Mouse (Mus musculus) midbrain, embryonic 14.5 days (tissue): ENCODE results near the gene Cnot2. TPM values are rescaled to one million over a fixed set of nuclear protein-coding genes. Genes with fewer than 3 reads are reported as not detected.
"Not testable (repeated sequence)": the region's sequence is repeated elsewhere in the genome, so short reads cannot be mapped to it uniquely, and the experiment has no call there.

Experiments used
- ATAC-seq: fragments of 200-750 bp; cut with Nextera tagmentation; 2 replicates; pipeline ENCODE4 v1.8.0; 2017; ENCODE audit warnings: moderate number of reproducible peaks, moderate library complexity; ENCODE audit not compliant: low FRiP score, low TSS enrichment
- DNase-seq: peaks from one replicate; pipeline ENCODE4 v3.0.0-alpha.2; 2015
- H3K27ac ChIP-seq: fragments of 300-500 bp; sonication (generic); replicated peaks from 2 replicates; pipeline ENCODE4 v1.5.1; 2014; ENCODE audit warnings: mild to moderate bottlenecking, low read depth, low read length, moderate library complexity
- H3K27me3 ChIP-seq: fragments of 300-500 bp; sonication (generic); 2 replicates; pipeline ENCODE4 v1.6.1; 2014; ENCODE audit warnings: low read length, control low read depth, mixed read lengths; ENCODE audit not compliant: control insufficient read depth, insufficient read depth
- H3K36me3 ChIP-seq: fragments of 300-500 bp; sonication (generic); 2 replicates; pipeline ENCODE4 v1.6.1; 2014; ENCODE audit warnings: low read length, control low read depth; ENCODE audit not compliant: control insufficient read depth, insufficient read depth
- H3K4me1 ChIP-seq: fragments of 300-500 bp; sonication (generic); 2 replicates; pipeline ENCODE4 v1.6.1; 2014; ENCODE audit warnings: mild to moderate bottlenecking, antibody characterized with exemption, low read length, control low read depth; ENCODE audit not compliant: control insufficient read depth, insufficient read depth
- H3K4me2 ChIP-seq: fragments of 300-500 bp; sonication (generic); 2 replicates; pipeline ENCODE4 v1.6.1; 2014; ENCODE audit warnings: mild to moderate bottlenecking, low read length, moderate library complexity
- H3K4me3 ChIP-seq: fragments of 300-500 bp; sonication (generic); replicated peaks from 2 replicates; pipeline ENCODE4 v1.5.1; 2014; ENCODE audit warnings: low read depth, low read length
- H3K9ac ChIP-seq: fragments of 300-500 bp; sonication (generic); replicated peaks from 2 replicates; pipeline ENCODE4 v1.6.1; 2014; ENCODE audit warnings: mild to moderate bottlenecking, low read length, moderate library complexity
- H3K9me3 ChIP-seq: fragments of 300-500 bp; sonication (generic); 2 replicates; pipeline ENCODE4 v1.6.1; 2016; ENCODE audit warnings: low read length, control low read depth, mixed read lengths; ENCODE audit not compliant: control insufficient read depth
- WGBS: fragments of 180-500 bp; shearing (Covaris S2); extraction: QIAGEN DNeasy Blood & Tissue Kit; methylation state at CpG from one replicate; pipeline ENCODE4 v1.1.7; 2014; 5-methylcytosine and 5-hydroxymethylcytosine counted together
- polyA plus RNA-seq: library from polyadenylated mRNA; unstranded; fragments of >200 nt; fragmentation: Nextera tagmentation; extraction: Ambion mirVana; gene quantifications from 2 replicates; pipeline ENCODE4 v1.2.1, GENCODE M21; 2014

The Cnot2 gene
- 92.7 and 122 TPM in 2 replicates for polyA plus RNA-seq

DNA sequence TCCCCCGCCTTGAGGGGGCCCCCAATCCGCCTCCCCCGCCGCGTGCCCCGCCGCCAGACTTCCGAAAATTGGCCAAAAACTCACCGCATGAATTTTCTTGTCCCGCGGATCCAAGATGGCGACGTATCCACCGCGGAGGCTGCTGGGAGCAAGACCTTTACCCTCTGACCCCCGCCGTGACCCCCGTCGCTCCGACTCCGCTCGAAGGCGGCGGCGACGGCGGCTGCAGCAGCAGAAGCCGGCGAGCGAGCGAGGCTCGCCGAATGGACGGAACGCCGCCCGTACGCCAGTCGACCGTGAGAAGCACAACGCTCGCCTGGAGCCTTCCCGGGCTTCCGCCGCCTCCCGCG, at the start of gene Cnot2:
TSS of gene Cnot2 (minus strand) at position 143 of the 350 bp plus-strand sequence.
- ATAC-seq (peak; percentile 90), DNase-seq (peak; percentile 96)
- under 1% methylated on average over 46 of the region's 47 CpGs for WGBS
- Histone ChIP-seq H3K4me3 (peak within 1 kb of the TSS; percentile 92), H3K36me3 (peaks cover 10% of the 10 kb centered on the region), H3K9ac (peak within 1 kb of the TSS; percentile 93), H3K4me1 (peaks cover 21% of the 10 kb centered on the region), H3K27me3 (no peaks in the 10 kb centered on the region), H3K4me2 (peak within 1 kb of the TSS; percentile 81), H3K27ac (peak within 1 kb of the TSS; percentile 99), H3K9me3 (no peaks in the 10 kb centered on the region)

DNA sequence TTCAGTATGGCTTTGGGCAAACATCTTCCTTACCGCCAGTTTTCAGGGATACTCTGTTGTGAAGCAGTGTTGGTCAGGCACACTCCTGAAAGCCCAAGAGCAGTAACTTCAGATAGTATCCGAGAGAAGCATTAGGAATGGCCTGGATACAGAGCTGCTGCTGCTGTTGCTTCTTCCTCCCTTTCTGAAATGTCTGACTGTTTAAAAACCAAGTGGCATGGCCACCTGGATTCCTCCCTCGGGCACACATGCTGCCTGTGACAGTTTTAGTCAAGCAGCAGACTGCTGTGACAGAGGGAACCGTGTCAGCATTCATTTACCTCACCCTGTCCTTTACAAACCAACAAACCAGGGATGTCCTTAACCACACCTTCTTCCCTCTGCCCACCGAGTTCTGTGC, 47.6 kb upstream of the Cnot2 start:
- DNase-seq (no peak), ATAC-seq (no peak)
- Histone ChIP-seq H3K27me3 (no peaks in the 10 kb centered on the region), H3K9ac (no peak overlapping the region), H3K4me3 (no peak overlapping the region), H3K4me2 (no peak overlapping the region), H3K9me3 (no peaks in the 10 kb centered on the region), H3K36me3 (no peaks in the 10 kb centered on the region), H3K27ac (no peak overlapping the region), H3K4me1 (no peaks in the 10 kb centered on the region)
- WGBS: 85% methylated on average over 5 of the region's 5 CpGs

DNA sequence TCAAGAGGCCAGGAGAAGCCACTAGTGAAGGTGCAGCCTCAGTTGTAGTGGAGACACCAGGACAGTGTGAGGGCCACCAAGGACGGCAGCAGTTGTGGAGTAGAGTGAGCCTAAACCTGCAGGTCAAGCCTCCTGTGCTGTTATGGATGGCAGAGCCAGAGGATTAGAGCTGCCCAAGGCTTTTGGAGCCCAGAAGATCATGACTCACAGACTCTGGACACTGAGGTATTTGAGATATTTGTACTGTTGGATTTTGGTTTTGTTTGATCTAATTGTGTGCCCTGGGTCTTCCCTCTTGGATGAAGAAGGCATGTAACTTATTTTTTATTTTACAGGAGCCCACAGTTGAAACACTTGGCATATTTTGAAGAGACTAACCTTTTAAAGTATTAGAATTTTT, 44.7 kb upstream of the Cnot2 start:
- H3K4me3 ChIP-seq: no peak overlapping the region
- H3K27ac ChIP-seq: no peak overlapping the region
- H3K9ac ChIP-seq: no peak overlapping the region
- no peaks in the 10 kb centered on the region for H3K4me1 ChIP-seq
- ATAC-seq (no peak), DNase-seq (no peak)
- H3K9me3 ChIP-seq: peaks cover 5% of the 10 kb centered on the region; the same call in 1 of the 2 replicates
- no peaks in the 10 kb centered on the region for H3K36me3 ChIP-seq
- 90% methylated on average over 1 of the region's 1 CpGs for WGBS
- no peaks in the 10 kb centered on the region for H3K27me3 ChIP-seq
- no peak overlapping the region for H3K4me2 ChIP-seq

DNA sequence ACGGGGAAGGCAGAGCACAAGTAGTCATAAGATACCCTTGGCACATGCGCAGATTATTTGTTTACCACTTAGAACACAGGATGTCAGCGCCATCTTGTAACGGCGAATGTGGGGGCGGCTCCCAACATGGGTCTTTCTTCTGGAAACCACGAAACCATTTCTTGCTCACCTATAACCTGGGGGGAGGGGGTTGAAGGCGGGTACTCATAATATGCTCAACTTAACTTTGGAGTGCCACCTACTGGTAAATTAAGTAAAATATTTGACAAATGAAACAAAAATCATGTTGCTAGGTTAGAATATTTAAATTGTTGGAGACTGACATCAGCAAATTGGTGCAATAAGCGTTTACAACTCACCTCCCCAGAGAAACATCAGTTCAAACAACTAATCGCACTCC, 31.9 kb upstream of the Cnot2 start:
- ATAC-seq, H3K9ac ChIP-seq, H3K4me2 ChIP-seq, H3K27me3 ChIP-seq, H3K36me3 ChIP-seq, DNase-seq, H3K4me3 ChIP-seq, H3K4me1 ChIP-seq, H3K9me3 ChIP-seq, H3K27ac ChIP-seq: not testable (repeated sequence)
- 94% methylated on average over 8 of the region's 10 CpGs for WGBS

DNA sequence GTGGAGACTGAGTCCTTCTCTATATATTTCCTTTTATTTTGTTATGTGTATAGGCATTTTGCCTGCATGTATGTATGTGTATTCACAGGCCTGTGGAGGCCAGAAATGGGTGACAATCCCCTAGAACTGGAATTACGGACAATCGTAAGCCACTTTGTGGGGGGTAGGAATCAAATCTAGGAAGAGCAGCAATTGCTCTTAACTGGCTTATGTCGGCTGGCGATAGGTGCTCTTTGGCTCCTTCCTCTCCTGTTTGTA, 23.5 kb upstream of the Cnot2 start:
- Histone ChIP-seq H3K4me1 (no peaks in the 10 kb centered on the region), H3K27me3 (no peaks in the 10 kb centered on the region), H3K4me2 (no peak overlapping the region), H3K27ac (no peak overlapping the region), H3K9me3 (no peaks in the 10 kb centered on the region), H3K4me3 (no peak overlapping the region), H3K9ac (no peak overlapping the region), H3K36me3 (no peaks in the 10 kb centered on the region)
- no peak for ATAC-seq
- 95% methylated on average over 4 of the region's 4 CpGs for WGBS
- DNase-seq: no peak

DNA sequence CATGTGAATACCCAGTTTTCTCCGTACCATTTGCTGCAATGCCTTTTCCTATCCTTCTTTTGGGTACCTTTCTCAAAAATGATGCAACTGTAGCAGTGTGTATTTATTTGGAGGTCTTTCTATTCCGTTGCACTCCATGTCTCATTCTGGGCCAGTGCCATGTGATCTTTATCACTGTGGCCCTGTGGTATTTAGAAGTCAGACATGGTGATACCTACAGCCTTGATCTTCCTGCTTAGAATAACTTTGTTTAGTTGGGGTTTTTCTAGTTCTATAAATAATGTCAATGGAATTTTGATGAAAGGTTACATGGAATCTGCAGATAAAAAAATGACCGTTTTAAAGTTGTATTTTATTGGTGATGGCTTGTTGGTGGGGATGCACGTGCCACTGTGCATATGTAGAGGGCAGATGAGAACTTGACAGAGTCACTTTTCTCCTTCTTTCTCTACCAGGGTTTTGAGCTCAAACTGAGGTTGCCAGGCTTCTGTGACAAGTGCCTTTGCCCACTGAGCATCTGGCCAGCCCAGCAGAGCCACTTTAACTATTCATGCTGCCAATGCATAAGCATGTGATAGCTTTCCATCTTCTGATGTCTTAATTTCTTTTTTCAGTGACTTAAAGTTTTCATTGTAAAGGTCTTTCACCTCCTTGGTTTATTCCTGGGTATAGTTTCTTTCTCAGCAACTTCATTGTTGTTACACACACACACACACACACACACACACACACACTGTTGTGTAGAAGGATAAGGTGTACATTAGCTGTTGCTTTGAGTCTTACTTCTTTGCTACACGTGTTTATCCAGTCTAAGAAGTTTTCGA, 23.0 kb upstream of the Cnot2 start:
- no peaks in the 10 kb centered on the region for H3K4me1 ChIP-seq
- WGBS: 87% methylated on average over 6 of the region's 6 CpGs
- H3K9ac ChIP-seq: no peak overlapping the region
- H3K27me3 ChIP-seq: no peaks in the 10 kb centered on the region
- no peak overlapping the region for H3K4me2 ChIP-seq
- H3K9me3 ChIP-seq: no peaks in the 10 kb centered on the region
- ATAC-seq (no peak), DNase-seq (no peak)
- H3K27ac ChIP-seq: no peak overlapping the region
- H3K36me3 ChIP-seq: no peaks in the 10 kb centered on the region
- H3K4me3 ChIP-seq: no peak overlapping the region

DNA sequence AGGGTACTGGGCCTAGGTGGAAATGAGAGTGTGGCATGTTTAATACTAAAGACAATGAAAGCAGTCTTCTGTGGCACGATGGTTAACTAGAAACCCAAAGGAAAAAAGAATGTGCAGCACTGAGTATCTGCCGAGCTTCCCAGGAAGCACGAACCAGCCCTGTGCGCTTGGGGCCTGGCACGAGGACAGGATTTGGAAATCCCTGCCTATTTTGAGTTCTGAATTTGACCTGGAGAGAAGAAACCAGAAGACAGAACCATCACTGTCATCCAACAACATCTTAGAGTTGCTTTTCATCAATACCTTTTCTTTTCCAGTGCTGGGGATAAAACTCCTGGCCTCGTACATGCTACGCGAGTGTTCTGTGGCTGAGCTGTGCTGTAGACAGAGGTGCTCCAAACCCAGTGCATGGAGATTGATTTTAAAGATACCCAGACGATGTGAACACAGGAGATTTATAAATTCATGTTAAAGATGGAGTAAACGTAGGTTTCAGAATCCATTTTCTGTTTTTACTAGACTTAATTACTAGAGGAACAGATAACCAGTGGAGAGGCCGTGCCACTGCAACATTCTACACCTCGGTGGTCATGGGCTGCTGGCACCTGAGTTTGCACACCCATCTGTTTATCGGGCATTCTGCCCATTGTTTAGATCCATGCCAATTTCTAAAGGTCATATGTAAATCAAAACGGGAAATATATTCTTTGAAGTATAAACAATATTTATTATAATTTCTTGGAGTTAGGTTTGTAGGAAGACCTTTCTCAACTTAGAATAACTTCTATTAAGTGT, 17.9 kb upstream of the Cnot2 start:
- H3K4me3 ChIP-seq: no peak overlapping the region
- H3K9me3 ChIP-seq: 0 out of 2 replicates have a peak, but pooled peaks cover 3% of the 10 kb centered on the region
- ATAC-seq: no peak
- H3K27ac ChIP-seq: no peak overlapping the region
- H3K4me2 ChIP-seq: no peak overlapping the region
- no peaks in the 10 kb centered on the region for H3K4me1 ChIP-seq
- 91% methylated on average over 14 of the region's 14 CpGs for WGBS
- DNase-seq: no peak
- no peaks in the 10 kb centered on the region for H3K27me3 ChIP-seq
- H3K36me3 ChIP-seq: no peaks in the 10 kb centered on the region
- H3K9ac ChIP-seq: no peak overlapping the region

DNA sequence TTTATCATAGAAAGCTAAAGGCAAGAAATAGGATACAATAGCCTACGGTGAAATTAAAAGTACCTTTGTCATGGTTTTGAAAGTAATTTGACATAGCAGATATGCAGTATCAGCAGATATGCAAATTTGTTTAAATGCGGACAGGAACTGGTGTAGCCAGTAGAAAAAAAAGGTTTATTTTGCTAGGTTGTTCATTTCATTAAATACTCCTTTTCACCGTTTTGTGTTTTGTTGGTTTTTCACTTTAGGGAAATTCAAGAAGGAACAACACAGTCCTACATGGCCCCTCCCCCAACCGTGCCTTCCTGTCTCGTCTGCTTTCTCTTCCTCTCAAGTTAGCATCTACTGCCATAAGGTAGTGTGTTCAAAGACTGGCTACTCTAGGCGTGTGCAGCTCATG, 1.4 kb upstream of the Cnot2 start:
- H3K9me3 ChIP-seq: no peaks in the 10 kb centered on the region
- H3K4me1 ChIP-seq: peaks cover 21% of the 10 kb centered on the region
- H3K9ac ChIP-seq: no peak overlapping the region
- H3K4me3 ChIP-seq: peak overlapping the region; percentile 92
- DNase-seq: peak; percentile 23
- no peak overlapping the region for H3K27ac ChIP-seq
- peaks cover 10% of the 10 kb centered on the region for H3K36me3 ChIP-seq
- peak overlapping the region; percentile 81 for H3K4me2 ChIP-seq
- WGBS: 30% methylated on average over 6 of the region's 6 CpGs
- H3K27me3 ChIP-seq: no peaks in the 10 kb centered on the region
- no peak for ATAC-seq
